Mouse (Mus musculus): ENCODE measurements around the gene 1700001O22Rik. TPM values are rescaled to one million over a fixed set of nuclear protein-coding genes. Genes with fewer than 3 reads are reported as not detected.
A peak's percentile ranks its signal among the peaks of the same experiment; 100 is the strongest.

The 1700001O22Rik gene
- total and polyA plus RNA-seq, 2 experiments from 2014 or later: 1.4 to 1.8 TPM

DNA sequence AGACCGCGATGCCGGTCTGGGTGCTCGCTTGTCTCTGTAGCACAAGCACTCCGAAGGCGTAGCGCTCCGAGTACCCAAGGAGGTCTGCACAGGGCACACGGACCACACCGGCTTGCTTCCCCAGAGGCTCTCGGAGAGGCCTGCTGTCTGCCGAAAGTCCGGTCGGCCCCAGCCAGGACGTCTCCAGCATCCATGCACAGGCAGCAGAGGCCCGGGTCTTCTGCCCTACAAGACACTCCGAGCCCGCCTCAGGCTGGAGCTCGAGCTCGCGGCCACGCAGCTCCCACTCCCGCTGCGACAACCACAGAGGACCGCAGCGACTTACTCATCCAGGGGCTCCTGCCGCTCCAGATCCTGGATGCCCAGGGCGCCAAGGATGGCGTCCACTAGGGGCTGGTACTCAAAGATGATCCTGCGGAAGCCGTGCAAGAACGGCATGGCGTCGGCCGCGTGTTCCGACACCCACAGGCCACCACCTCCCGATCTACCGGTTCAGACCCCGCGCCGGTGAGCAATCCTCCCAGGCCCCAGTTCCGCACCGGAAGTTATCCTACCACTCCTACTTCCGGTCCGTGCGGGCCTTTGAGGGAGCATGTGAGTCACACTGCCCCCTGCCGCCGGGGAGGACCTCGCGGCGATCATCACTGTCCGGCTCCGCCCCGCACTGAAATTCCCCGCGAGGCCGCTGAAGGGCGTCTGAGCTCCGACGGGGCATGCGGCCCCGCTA lies 24.5 kb upstream of the 1700001O22Rik start:
- Histone ChIP-seq H3K4me1 (ENCODE audit: insufficient read depth) (0 out of 2 replicates have a peak, but pooled peaks cover 6% of the 10 kb centered on the region), H3K36me3 (ENCODE audit: insufficient read depth) (peaks cover 23% of the 10 kb centered on the region), H3K4me2 (ENCODE audit: low read depth) (peak overlapping the region; percentile 92), H3K9me3 (ENCODE audit: low read length) (no peaks in the 10 kb centered on the region), H3K4me3 (ENCODE audit: low read depth, low read length) (peak overlapping the region; percentile 90), H3K27me3 (ENCODE audit: insufficient read depth, low read length) (no peaks in the 10 kb centered on the region), H3K9ac (peak overlapping the region; percentile 91), H3K27ac (ENCODE audit: low read depth, low read length) (peak overlapping the region; percentile 79)
- 1% methylated on average over 63 of the region's 63 CpGs for WGBS
- peak; percentile 96 for TF ChIP-seq CTCF (IDR thresholded peaks at IDR 0.05; ENCODE audit: low read depth)
- ATAC-seq (peak; percentile 95), DNase-seq (peak; percentile 95)

DNA sequence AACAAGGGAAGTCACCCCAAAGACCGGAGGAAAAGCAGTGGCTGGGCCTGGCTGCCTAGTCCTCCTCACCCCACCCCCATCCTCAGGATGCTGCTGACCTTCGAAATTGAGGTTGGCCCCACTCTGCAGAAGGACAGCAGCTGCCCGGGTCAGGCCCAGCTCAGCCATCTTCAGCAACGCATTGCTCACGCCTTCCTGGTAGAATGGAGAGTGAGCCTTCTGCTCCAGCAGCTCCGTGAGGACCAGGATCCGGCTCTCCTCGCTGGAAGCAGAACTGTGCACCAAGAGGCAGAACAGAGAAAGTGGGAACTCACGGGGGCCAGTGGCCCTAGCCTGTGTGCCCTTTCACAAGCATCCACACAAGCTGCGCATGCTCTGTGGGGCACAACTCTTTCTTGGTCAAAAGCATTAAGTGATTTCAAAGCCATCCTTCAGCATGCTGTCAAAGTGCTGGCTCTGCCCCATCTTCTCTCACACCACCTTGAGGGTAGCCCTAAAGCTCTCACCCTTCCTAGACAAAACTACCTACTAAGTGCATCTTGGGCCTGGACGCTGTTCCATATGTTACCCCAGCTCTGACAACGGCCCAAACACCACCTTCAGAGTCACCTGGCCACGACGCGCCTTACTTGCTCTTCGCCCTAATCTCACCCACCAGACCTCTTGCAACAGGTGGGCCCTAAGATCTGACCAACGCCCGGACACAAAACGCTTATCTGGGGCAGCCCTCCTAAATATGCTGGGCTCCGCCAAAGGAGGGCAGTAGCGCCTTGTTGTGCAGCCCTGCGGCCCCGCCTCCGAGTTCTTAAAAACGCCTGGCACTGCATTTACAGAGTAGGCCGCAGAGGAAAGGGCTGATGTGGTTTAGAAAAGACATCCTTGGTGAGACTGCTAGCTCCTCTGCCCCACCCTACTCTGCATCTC lies 23.6 kb upstream of the 1700001O22Rik start:
- Histone ChIP-seq H3K36me3 (ENCODE audit: insufficient read depth) (peaks cover 31% of the 10 kb centered on the region), H3K27ac (ENCODE audit: low read depth, low read length) (peak overlapping the region; percentile 79), H3K4me1 (ENCODE audit: insufficient read depth) (0 out of 2 replicates have a peak, but pooled peaks cover 6% of the 10 kb centered on the region), H3K4me2 (ENCODE audit: low read depth) (peak overlapping the region; percentile 92), H3K9ac (peak overlapping the region; percentile 91), H3K4me3 (ENCODE audit: low read depth, low read length) (peak overlapping the region; percentile 90), H3K27me3 (ENCODE audit: insufficient read depth, low read length) (no peaks in the 10 kb centered on the region), H3K9me3 (ENCODE audit: low read length) (no peaks in the 10 kb centered on the region)
- DNase-seq: peak; percentile 59
- peak; percentile 54 for TF ChIP-seq CTCF (IDR thresholded peaks at IDR 0.05; ENCODE audit: low read depth)
- peak; percentile 5; the same call in 1 of the 2 replicates for ATAC-seq
- WGBS: 37% methylated on average over 26 of the region's 26 CpGs

DNA sequence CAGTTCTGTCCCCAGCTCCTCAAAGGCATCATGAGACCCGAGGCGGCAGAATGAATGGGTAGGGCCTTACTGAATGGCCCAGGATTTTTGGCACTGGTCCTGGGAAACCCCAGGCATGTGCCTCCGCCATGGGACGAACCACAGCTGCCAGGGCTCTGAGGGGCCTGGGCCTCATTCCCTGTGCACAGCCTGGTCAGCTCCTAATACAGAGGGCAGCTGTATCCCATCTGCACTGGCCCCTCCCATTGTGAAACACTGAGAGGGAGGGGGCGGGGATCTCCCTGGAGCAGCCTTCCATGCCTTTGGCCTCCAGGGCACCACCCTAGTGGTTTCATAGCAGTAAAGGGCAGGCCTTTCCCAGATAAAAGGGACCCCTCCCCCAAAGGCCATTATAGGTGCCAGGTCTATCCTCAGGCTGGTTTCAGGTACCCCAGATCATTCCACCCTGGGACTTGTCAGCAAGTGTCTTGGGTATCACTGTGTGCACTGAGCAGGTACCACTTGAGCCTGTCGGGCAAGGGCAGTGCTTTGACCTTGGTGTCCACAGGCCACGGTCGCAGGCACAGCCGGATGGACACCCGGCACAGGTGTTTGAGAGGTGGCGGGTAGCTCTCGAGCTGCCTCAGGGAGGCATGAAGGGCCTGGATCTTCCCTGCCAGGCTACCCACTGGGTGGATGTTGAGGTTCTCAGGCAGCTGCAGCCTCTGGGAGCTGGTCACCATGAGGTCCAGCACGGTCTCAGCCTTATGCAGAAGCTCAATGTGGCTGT lies 20.1 kb upstream of the 1700001O22Rik start:
- no peak overlapping the region for H3K4me3 ChIP-seq (ENCODE audit: low read depth, low read length)
- H3K27me3 ChIP-seq (ENCODE audit: insufficient read depth, low read length): no peaks in the 10 kb centered on the region
- H3K4me1 ChIP-seq (ENCODE audit: insufficient read depth): 0 out of 2 replicates have a peak, but pooled peaks cover 6% of the 10 kb centered on the region
- H3K4me2 ChIP-seq (ENCODE audit: low read depth): no peak overlapping the region
- no peak overlapping the region for H3K27ac ChIP-seq (ENCODE audit: low read depth, low read length)
- 0 out of 2 replicates have a peak, but pooled peaks have one; percentile 2 for TF ChIP-seq CTCF (IDR thresholded peaks at IDR 0.05; ENCODE audit: low read depth)
- peaks cover 53% of the 10 kb centered on the region for H3K36me3 ChIP-seq (ENCODE audit: insufficient read depth)
- H3K9me3 ChIP-seq (ENCODE audit: low read length): no peaks in the 10 kb centered on the region
- ATAC-seq (peak; percentile 50), DNase-seq (peak; percentile 67)
- 62% methylated on average over 13 of the region's 13 CpGs for WGBS
- H3K9ac ChIP-seq: no peak overlapping the region

DNA sequence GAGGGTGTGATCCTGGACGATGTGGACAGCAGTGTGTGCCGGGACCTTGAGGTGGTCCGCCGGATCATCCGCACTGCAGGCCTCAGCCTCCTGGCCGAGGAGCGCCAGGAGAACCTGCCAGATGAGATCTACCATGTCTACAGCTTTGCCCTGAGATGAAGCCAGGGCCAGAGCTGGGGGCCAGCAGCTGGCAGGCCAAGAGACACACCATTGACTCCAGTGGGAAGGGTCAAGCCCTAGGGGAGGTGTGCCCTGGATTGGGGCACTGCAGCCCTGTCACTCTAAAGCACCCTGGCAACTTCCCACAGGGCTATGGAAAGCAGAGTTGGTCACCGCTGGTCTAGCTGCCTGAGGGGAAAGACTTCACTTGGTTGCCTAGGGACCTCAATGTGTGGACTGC lies 19.0 kb upstream of the 1700001O22Rik start:
- Histone ChIP-seq H3K4me2 (ENCODE audit: low read depth) (no peak overlapping the region), H3K27ac (ENCODE audit: low read depth, low read length) (no peak overlapping the region), H3K4me1 (ENCODE audit: insufficient read depth) (0 out of 2 replicates have a peak, but pooled peaks cover 6% of the 10 kb centered on the region), H3K9me3 (ENCODE audit: low read length) (no peaks in the 10 kb centered on the region), H3K36me3 (ENCODE audit: insufficient read depth) (peaks cover 56% of the 10 kb centered on the region), H3K9ac (no peak overlapping the region), H3K27me3 (ENCODE audit: insufficient read depth, low read length) (no peaks in the 10 kb centered on the region), H3K4me3 (ENCODE audit: low read depth, low read length) (no peak overlapping the region)
- no peak for ATAC-seq
- TF ChIP-seq CTCF (IDR thresholded peaks at IDR 0.05; ENCODE audit: low read depth): no peak
- no peak for DNase-seq
- WGBS: 93% methylated on average over 8 of the region's 8 CpGs

DNA sequence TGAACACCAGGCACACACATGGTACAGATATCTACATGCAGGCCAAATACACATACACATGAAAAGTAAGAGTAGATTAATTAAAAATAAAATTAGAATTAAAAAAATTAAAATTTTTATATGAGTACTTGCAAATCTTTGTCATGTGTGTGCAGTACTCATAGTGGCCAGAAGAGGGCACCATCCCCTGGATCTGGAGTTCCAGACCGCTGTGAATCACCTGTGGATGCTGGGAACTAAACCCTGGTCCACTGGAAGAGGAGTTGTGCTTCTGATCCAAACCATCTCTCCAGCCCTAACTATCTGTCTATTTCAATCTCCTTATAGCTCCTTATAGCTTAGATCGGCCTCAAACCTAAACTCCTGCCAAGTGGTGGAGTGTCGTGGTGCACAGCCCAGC lies 17.6 kb upstream of the 1700001O22Rik start:
- WGBS: 93% methylated on average over 3 of the region's 3 CpGs
- TF ChIP-seq CTCF (IDR thresholded peaks at IDR 0.05; ENCODE audit: low read depth): peak; percentile 52
- peaks cover 63% of the 10 kb centered on the region for H3K36me3 ChIP-seq (ENCODE audit: insufficient read depth)
- no peaks in the 10 kb centered on the region for H3K27me3 ChIP-seq (ENCODE audit: insufficient read depth, low read length)
- H3K27ac ChIP-seq (ENCODE audit: low read depth, low read length): no peak overlapping the region
- H3K4me3 ChIP-seq (ENCODE audit: low read depth, low read length): no peak overlapping the region
- no peak for ATAC-seq
- H3K4me2 ChIP-seq (ENCODE audit: low read depth): no peak overlapping the region
- no peak overlapping the region for H3K9ac ChIP-seq
- H3K4me1 ChIP-seq (ENCODE audit: insufficient read depth): no peaks in the 10 kb centered on the region
- H3K9me3 ChIP-seq (ENCODE audit: low read length): no peaks in the 10 kb centered on the region
- no peak for DNase-seq

DNA sequence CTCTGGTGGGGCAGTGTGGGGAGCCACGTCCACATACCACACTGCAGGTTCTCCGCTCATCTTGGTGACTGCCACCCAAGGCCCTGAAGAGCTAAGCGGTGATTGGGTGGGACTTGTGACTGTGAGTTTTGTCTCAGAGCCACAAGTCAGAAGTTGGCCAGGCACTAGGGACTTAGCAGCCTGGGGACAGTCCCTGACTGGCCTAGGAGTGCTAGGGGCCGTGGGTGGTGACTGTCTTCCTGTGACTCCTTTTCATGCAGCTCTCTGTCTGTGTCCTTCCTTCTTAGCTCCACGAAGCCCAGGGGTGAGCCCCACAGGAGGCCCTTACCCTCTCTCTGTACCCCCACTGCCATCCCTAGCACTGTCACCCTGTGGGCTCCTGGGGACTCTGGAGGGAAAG lies 16.4 kb upstream of the 1700001O22Rik start:
- ATAC-seq (no peak), DNase-seq (no peak)
- no peak for TF ChIP-seq CTCF (IDR thresholded peaks at IDR 0.05; ENCODE audit: low read depth)
- Histone ChIP-seq H3K27me3 (ENCODE audit: insufficient read depth, low read length) (no peaks in the 10 kb centered on the region), H3K4me3 (ENCODE audit: low read depth, low read length) (no peak overlapping the region), H3K27ac (ENCODE audit: low read depth, low read length) (no peak overlapping the region), H3K4me1 (ENCODE audit: insufficient read depth) (no peaks in the 10 kb centered on the region), H3K4me2 (ENCODE audit: low read depth) (no peak overlapping the region), H3K9ac (no peak overlapping the region), H3K36me3 (ENCODE audit: insufficient read depth) (peaks cover 70% of the 10 kb centered on the region), H3K9me3 (ENCODE audit: low read length) (no peaks in the 10 kb centered on the region)
- WGBS: 88% methylated on average over 5 of the region's 5 CpGs

Measured in forebrain, postnatal 0 days (tissue).